Mouse (Mus musculus) layer of hippocampus, adult 8-10 months (tissue): Measurements from ENCODE around the gene Sh3d21. TPM values are rescaled to one million over a fixed set of nuclear protein-coding genes. Genes with fewer than 3 reads are reported as not detected.
A peak's percentile ranks its signal among the peaks of the same experiment; 100 is the strongest.
"Not testable (repeated sequence)": the region's sequence is repeated elsewhere in the genome, so short reads cannot be mapped to it uniquely, and the experiment has no call there.

ENCODE experiments used
- DNase-seq, 2 experiments: peaks; one replicate each; pipeline ENCODE4 v3.0.0; 2022; ENCODE audit warnings: low spot score in 2 of 2
- total RNA-seq, 4 experiments: library from RNA; stranded (reverse); gene quantifications; 2 replicates each; pipeline ENCODE4 v1.2.4; 2022

Gene Sh3d21
- total RNA-seq, 4 experiments from 2014 or later, result 0.68 to 1.3 (median 1.1) TPM

DNA sequence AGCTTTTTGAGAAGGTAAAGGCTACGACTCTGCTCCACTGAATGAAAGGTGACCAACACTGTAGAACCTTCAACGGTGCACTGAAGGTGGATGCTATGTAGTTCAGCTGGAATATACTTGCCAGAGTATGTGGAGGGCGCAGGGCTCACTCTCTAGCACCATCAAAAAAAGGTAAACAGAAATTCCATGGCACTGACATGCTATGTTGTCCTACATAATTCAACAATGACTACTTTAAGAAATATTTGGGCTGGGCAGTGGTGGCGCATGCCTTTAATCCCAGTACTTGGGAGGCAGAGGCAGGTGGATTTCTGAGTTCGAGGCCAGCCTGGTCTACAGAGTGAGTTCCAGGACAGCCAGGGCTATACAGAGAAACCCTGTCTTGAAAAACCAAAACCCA, 7.4 kb upstream of the Sh3d21 start:
- DNase-seq, result not testable (repeated sequence)

DNA sequence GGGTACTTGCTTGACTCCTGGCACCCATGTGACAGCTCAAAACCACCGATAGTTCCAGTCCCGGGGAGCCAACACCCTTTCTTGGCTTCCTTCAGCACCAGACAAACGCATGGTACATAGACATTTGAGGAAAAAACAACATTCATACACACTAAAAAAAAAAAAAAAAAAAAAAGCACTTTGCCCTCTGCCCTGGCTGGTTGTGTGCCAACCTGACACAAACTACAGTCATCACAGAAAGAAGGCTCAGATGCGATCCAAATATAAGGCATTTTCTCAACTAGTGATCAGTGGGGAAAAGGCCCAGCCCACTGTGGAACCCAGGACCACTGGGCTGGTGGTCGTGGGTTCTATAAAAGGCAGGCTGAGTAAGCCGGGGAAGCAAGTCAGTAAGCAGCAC, 5.6 kb upstream of the Sh3d21 start:
- DNase-seq, result no peak

DNA sequence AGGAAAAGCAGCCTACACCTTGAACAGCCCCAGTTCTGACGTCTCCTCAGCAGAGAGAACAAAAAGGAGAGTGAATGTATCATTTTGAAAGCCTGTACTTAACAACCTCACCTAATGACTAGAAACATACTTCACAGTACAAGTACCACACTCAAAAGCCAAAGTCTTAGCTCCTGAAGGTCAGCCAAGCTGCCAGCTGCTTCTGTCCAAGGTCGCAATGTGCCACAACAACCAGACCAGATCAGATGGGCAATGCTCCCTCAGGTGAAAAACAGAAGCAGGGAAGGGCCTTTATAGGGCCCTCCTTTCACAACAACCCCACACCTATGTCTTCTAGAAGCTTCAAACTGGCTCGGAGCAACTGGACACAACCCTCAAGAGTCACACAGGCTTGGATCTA, 2.8 kb upstream of the Sh3d21 start:
- DNase-seq, result no peak

DNA sequence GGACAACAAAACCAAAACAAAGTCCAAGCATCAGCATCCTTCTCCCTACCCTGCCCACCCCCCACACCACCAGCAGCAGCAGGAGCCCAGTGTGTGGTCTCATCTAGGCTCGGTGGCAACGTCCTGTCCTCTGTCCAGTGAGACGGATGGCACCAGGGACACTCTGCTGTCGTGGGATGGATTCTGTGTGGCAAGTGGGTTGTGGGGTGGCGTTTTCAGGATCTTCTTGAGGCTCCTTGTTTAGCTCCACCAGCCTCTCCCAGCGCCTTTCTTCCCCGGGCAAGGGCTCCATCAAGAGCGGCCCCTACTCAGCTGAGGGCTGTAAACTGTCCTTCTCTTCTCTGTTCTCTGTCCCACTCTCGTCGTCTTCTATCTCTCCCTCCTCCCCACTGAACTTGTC, 1.8 kb upstream of the Sh3d21 start:
- not testable (repeated sequence) for DNase-seq

DNA sequence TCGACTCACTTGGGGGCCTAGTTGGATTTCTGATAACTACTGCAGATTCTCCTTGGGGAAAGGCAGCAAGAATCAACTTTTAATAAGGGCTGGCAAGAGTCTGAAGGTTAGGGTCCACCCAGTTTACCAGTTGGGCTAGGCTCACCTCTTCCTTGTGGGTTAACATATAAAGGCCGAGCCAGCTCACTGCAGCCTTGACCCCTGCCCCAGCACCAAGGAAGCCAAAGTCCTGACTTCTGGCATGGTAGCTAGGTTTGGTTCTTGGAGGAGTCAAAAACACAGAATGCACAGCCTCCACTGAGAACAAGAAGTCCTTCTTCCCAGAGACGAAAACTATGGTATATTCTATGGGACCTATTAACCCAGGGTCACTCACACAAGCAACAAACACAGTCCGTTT, 394 bp upstream of the Sh3d21 start:
- no peak for DNase-seq

DNA sequence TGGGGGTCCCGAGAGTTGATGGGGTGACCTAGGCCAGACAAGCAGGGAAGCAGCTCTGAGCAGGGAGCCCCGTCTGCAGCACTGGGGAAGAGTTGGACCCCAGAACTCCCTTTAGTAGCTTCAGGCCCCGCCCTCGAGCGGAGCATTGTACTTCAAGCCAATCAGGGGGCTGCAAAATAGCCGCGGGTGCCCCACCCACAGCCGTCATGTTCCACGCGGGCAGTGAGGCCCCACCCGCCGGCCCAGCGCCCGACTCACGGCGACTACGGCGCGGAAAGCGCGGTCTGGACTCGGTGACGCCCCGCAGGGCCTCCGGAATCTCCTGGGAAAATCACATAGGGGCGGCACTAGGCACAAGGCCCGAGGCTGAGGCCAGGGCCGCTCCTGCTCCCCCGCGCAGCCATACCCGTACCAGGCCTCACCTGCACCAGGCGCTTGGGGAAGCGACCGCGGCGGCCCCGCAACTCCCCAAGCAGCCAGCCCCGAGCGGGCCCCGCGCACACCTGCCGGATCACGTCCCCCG, 686 bp downstream of the Sh3d21 start:
- DNase-seq, result peak; percentile 74 to 77

DNA sequence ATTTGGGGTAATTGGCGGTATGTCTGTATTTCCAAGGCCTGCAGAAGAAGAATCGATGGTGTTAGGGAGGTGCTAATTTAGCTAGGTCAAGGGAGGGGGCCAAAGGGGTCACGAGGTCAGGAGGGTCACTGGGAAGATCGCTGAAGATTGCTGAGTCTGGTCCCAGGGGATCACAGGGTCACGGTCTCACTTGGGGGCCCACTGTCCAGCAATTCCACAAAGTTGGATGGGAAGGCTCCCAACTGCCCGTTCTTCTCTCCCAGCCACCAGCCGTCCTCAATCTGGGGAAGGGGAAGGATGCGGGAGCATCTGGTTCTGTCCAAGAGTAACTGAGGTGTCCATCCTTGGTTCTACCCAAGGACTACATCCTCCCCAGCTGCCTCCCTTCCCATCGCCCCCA, 1.3 kb downstream of the Sh3d21 start:
- no peak for DNase-seq

DNA sequence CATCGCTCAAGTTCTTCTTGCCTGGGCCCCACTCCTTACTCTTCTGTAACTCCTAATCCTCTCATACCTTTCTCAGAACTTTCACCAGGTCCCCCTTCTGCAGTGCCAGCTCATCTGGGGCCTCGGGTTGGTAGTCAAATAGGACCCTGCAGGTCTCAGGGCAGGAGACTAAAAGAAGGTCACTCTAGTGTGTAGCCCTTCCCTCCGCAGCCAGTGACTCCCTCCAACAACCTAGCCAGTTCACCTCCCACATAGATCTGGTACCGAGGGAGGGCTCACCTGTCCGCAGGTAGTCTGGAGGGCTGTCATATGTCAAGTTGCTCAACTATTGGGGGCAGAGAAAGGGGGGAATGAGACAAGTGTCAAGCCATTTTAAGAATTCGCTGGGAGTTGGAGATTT, 1.8 kb downstream of the Sh3d21 start:
- no peak for DNase-seq

DNA sequence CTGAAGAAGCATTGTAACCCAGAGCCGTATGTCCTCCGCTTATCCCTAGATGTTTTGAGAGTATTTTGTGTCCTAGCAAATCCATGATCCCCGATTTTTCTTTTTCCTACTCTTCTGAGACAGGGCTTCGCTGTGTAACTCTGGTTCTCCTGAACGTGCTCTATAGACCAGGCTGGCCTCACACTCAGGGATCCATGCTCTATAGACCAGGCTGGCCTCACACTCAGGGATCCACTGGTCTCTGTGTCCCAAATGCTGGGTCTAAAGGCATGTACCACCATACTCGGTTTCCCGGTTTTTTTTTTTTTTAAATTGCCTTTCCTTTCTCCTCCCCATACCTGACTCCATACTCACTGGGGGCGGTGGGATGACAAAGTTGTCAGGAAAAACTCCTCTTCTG, 2.3 kb downstream of the Sh3d21 start:
- no peak for DNase-seq

DNA sequence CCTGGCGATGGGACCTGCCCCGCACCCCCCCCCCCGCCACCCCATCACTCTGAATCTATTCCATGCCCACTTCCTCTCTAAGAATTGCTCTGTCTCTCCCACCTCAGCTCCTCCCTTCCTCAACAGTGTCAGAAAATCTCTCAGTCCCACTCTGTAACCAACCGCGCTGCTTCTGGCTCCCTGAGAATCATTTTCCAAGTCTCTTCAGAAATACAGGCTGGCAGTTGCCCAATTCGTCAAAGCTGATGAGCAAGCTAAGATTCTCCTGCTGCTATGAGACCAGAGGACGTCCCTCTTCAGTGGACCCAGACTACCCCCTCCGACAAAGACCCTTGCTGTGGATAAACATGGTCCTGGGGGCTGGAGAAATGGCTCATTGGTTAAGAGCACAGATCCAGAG, 3.8 kb downstream of the Sh3d21 start:
- no peak for DNase-seq

DNA sequence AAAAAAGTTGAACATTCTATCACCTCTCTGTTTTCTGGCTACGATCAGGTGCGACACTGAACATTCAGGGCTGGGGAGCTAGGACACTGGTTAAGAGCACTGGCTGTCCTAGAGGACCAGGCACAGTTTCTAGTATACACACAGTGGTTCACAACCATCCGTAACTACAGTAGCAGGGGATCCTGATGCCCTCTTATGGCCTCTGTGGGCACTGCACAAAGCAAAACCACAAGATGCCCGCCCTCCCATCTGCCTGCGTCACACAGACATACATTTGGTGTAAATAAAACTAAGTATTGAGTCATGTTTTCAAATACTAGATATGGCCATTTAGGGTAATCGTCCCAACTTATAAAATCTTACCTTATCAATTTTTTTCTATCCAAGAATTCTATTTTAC, 5.7 kb downstream of the Sh3d21 start:
- no peak for DNase-seq

DNA sequence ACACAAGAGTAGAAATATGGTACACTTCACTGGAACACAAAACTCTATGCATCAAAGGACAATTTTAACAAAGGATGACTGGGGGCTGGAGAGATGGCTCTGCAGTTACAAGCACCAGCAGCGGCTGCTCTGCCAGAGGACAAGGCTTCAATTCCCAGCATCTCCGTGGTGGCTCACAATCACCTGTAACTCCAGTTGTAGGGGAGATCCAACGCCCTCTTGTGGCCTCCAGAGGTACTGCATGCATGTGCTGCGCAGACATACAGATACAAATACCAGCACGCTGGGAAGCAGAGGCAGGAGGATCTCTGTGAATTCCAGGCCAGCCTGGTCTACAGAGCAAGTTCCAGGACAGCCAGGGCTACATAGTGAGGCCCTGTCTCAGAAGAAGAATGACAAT, 6.7 kb downstream of the Sh3d21 start:
- DNase-seq, result no peak

DNA sequence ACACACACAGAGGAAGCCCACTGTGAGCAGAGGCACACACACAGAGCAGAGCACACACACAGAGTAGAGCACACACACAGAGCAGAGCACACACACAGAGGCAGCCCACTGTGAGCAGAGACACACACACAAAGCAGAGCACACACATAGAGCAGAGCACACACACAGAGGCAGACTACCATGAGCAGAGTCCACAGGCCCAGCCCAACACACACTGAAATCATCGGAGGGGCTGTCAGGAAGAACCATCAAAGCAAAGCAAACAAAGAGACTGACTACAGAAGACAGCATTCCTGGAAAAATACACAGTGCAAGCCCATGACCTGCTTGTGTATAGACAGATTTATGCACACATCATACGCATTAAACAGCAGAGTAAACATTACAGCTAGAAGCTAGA, 7.4 kb downstream of the Sh3d21 start:
- no peak for DNase-seq

DNA sequence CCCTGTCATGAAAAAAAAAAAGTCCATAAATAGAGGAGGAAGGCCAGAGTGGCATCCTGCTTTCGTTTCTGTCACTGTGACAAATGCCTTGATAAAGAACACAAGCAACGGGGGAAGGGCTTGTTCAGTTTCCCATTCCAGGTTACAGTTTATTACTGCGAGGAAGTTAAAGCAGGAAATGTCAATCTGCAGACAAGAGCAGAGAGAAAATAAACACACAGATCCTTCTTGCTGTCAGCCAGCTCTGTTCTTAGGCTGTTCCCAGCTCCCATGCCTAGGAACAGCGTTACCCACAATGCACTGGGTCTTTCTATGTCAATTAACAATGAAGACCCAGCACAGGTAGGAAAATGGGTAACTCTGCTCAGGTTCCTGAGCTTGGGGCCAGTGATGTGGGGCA, 8.1 kb downstream of the Sh3d21 start:
- DNase-seq, result no peak

DNA sequence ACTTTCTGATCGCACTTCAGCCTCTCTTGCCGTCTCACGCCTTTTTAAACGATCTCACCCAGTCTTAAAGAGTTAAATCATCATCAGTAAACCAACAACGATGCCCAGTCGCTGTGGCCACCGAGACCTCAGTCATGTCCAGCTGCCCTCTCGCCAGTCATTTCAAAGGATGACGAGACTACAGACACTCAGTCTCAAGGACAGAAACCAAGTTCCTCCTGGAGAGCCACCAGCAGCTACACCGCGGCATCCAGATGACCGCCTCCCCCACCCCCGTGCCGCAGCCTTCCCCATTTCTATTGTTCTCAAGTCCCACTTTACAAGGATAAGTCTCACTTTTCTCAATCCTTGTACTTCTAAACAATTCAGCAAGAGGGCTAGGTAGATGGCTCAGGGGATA, 10.4 kb downstream of the Sh3d21 start:
- no peak for DNase-seq

DNA sequence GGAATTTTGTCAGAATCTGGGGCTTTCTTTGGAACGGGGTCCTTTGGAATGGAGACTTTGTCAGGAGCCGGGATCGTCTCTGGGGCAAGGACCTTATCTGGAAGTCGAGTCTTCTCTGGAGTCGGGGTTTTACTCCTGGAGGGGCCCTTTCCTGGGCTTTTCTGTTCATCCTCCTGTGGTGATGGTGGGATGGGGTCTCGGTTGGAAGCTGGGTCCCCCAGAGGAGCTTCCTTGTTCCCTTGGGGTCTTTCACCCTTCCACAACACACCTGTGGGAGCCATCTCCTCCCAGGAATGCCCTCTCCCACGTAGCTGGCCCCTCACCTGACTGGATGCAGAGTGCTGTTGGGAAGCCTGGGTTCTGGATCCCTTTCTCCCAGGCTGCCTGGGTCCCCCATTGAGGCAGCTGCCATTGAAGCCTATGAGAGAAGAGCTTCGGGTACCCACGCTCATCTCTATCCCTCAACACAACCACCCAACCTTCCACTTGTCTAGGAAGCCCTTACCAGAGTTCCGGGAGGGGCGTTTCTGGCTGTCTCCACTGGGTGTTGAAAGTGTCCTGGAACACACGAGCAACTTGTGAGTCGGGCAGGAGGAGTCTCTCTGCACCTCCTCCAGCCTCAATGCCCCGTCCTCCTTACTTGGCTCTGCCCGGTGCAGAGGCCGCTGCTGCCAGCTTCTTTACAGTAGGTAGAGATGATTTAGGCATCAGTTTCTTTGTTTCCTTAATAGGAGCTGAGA, 11.4 kb downstream of the Sh3d21 start:
- DNase-seq, result no peak

DNA sequence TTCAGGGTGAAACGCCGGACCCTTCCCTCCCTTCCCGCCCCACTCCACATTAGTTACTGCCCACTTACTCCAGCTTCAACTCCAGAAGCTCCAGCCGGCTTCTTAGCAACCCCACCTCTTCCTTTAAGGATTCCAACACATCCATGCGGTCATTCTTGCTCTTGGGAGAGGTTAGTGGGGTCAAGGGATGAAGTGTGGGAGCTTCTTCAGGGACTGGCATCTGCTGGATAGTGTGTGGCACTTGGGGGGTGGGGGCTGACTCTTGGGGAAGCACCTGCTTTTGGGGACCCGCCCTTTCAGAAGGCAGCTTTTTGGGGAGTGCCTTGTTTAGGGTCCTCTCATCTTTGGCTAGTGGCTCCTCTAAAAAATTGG, 12.4 kb downstream of the Sh3d21 start:
- no peak for DNase-seq

DNA sequence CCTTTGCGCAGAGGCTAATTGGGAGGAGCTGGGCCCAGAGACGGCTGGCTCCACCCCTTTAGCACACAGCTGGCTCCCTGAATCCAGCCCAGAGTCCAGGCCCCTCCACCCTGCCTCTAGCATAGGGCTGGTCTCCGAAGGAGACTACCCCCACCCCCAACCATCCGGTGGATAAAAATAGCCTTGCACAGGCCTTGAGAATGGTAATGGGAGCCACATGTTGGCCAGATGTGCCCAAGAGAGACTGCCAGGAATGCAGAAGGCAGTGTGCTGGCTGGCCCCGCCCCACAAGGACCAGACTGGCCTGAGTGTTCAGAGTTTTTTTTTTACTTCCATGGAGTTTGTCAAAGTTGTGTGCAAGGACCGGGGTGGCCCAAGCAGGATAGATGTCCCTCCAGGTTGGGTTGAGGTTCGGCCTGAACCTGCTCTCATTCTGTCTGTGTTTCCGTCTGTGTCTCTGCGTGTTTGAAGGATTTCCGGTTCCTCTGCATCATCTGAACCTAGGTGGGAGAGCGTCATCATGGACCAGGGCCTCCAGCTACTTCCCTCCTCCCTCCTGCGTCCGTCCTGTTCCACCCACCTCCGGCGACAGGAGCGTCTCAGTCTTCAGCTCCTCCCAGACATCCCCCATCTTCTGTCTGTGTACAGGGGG, 12.9 kb downstream of the Sh3d21 start:
- DNase-seq, result no peak

DNA sequence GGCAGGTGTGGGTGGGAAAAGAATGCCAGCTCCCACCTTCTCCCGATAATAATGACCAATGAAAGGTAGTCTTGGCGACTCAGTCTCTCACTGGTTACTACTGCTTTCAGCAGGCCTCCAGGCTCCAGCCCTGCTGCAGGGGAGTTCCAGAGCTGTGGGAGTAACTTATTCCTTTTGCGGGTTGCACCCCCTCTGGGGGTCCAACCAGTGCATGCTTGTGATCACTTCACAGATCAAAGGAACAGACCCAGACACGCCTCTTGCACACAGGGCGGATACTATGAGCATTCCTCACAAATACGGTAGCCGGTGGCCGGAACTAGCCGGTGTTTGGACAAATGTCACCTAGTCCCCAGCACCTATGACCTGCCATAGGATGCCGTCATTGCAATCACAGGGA, 13.5 kb downstream of the Sh3d21 start:
- DNase-seq, result no peak

DNA sequence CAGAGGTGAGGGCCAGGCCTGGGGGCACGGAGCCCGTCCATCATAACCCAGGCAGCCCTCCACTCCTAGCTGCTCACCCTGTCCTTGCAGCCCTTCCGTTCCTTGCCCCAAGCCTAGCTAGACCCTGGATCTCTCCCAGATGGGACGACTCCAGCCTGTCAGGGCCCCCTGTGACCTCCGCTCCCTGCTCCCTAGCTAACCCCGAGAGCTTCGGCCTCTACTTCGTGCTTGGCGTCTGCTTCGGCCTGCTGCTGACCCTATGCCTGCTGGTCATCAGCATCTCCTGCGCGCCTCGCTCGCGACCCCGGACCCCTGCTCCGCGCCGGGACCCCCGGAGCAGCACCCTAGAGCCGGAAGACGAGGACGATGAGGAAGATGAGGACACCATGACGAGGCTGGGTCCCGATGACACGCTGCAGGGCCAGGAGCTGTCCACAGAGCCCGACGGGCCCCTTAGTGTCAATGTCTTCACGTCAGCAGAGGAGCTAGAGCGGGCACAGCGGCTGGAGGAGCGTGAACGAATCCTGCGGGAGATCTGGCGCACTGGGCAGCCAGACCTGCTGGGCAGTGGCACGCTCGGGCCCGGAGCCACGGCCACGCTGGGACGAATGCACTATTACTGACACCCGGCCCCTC, 14.1 kb downstream of the Sh3d21 start:
- no peak for DNase-seq

DNA sequence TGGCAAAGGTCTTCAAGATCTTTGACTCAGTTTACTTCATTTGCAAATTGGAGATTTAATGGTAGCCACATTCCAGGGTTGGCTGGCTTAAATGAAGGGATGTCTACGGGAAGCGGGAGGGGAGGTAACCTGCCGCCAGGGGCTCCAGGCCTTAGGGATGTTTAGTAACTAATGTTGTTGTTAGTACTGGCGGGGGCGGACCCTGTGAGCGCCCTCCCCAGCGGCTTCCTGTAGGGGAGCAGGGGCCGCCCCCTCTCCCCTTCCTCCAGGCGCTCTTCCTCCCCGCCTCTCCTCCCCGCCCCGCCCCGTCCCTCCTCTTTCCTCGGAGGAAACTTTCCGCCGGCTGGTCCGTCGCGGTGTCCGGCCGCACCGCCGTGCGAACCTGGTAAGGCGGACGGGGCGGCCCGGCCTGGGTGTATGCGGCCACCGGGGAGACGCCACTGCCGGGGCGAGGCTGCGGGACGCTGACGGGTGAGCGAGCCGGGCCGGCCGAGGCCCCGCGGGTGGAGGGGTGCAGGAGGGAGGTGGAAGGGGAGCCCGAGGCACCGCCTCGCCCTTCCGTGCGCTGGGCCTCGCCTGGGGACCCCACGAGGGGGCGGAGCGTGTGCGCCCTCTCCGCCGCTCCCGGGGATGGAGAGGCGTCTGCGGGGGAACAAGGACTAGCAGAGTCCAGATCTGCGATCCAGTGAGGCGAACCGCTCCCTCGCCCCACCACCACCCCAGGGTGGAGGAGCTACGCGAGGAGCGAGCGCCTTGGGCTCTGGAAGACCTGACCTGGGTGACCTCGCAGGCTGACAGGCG, 14.9 kb downstream of the Sh3d21 start:
- no peak for DNase-seq
